9 mouse cellular contexts compared by ENCODE assay signal in genomic region chr2:169297841-169298627, GRCm38 (mm10).
DNase-seq lines count a peak whose midpoint lies in the region; ATAC-seq lines count a peak whose summit lies in the region.
"Had no signal": no experiment of that assay in that cellular context is flagged by ENCODE, and none has a peak within 500 bp of the region (broad histone marks: within the 10 kb centered on the region; RNA-seq: fewer than 3 reads in every experiment).

No protein-coding gene starts in this region.

- no peaks in the 10 kb centered on the region for H3K9me3 ChIP-seq in forebrain, embryonic 10.5 days
- no peaks in the 10 kb centered on the region for H3K9me3 ChIP-seq in neural tube, embryonic 13.5 days

- peak; percentile 62 to 67 for DNase-seq in cerebellum, postnatal 10 days
- no peak for DNase-seq in cerebellum, adult 11 months
- peak; percentile 60 for DNase-seq in forebrain, embryonic 10.5 days (ENCODE audit: extremely low spot score, low spot score)
- peak; percentile 39 for DNase-seq in heart, postnatal 4 days
- DNase-seq in layer of hippocampus, postnatal 36 days: peak; percentile 20 to 31
- no peak for DNase-seq in frontal cortex, postnatal 14 days (ENCODE audit: low spot score in 2 of 2)
- DNase-seq in gastrocnemius, postnatal 10 days: no peak

- peak; percentile 81 for ATAC-seq in neural tube, embryonic 13.5 days (ENCODE audit: low read depth)

- H3K27ac ChIP-seq in forebrain, embryonic 10.5 days: peak overlapping the region; percentile 83
- peak overlapping the region; percentile 86 for H3K27ac ChIP-seq in neural tube, embryonic 13.5 days (replicated peaks)

- H3K9ac ChIP-seq in neural tube, embryonic 13.5 days: peak overlapping the region; percentile 63

- WGBS in forebrain, embryonic 10.5 days: 31% methylated on average over 21 of the region's 21 CpGs
- 8% methylated on average over 21 of the region's 21 CpGs for WGBS in neural tube, embryonic 13.5 days

- no peaks in the 10 kb centered on the region for H3K36me3 ChIP-seq in forebrain, embryonic 10.5 days (replicated peaks)
- H3K36me3 ChIP-seq in neural tube, embryonic 13.5 days: no peaks in the 10 kb centered on the region

- H3K4me3 ChIP-seq in forebrain, embryonic 10.5 days: peak overlapping the region; percentile 37
- peak overlapping the region; percentile 17 for H3K4me3 ChIP-seq in neural tube, embryonic 13.5 days
- H3K4me3 ChIP-seq: myocyte had no signal

- peaks cover 32% of the 10 kb centered on the region for H3K4me1 ChIP-seq in forebrain, embryonic 10.5 days
- H3K4me1 ChIP-seq in neural tube, embryonic 13.5 days (replicated peaks): peaks cover 35% of the 10 kb centered on the region

- H3K27me3 ChIP-seq in forebrain, embryonic 10.5 days (ENCODE audit: poor library complexity, severe bottlenecking): no peaks in the 10 kb centered on the region
- H3K27me3 ChIP-seq in neural tube, embryonic 13.5 days: no peaks in the 10 kb centered on the region

- H3K4me2 ChIP-seq in neural tube, embryonic 13.5 days: peak overlapping the region; percentile 52

Comparison
In these comparisons a context has a peak if more than half of its experiments do, and no peak if none do; other contexts are left out.
1. DNase-seq: peak in cerebellum, postnatal 10 days (2 of 2), forebrain, embryonic 10.5 days (single experiment), heart, postnatal 4 days (single experiment) and layer of hippocampus, postnatal 36 days (2 of 2); none in cerebellum, adult 11 months (single experiment), frontal cortex, postnatal 14 days (0 of 2) and gastrocnemius, postnatal 10 days (single experiment).